Mouse (Mus musculus) megakaryocyte, embryonic 14.5 days (primary cell): ENCODE results near the gene Gprc5d.

Source experiments
- FLI1 ChIP-seq: IDR thresholded peaks from 2 replicates; pipeline ENCODE4 v1.6.1; 2012; ENCODE audit warnings: low read length, inconsistent platforms, mixed read lengths
- GATA1 ChIP-seq: IDR thresholded peaks from 3 replicates; pipeline ENCODE4 v1.6.1; 2012; ENCODE audit warnings: mixed read lengths, low read length, inconsistent platforms, borderline replicate concordance

DNA sequence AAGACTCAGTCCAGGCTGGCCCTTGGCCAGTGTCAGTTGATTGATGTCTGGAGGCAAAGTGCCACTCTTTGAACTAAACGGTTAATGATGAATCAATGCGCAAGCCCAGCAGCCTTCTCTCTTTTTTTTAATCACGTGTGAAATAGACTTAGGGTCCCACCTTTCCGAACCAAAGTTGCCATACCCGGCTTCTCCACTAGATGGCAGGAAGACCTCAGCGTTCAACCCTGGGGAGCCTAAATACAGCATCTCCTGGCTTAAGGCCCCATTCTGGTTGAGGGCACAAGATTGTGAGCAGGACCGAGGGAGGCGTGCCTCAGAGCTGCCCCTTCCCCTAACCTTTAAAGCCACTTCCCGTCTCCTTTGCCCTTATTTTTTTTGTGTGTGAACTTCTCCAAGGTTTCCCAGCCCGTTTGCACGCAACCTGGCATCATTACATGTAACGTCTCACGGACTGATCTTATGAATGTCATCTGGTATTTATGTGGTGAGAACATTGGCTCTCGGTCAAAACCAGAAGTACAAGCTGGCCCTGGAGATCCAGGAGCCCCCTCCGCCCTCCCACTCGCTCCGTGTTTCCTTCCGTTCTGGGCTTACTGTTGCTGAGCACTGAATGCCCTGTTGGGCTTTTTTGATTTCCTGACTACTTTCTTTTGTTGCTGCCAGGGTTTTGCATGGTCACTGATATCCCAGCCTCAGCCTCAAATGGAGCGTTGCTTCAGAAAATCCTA, 30.2 kb downstream of the Gprc5d start:
- TF ChIP-seq FLI1 (no peak), GATA1 (no peak)
